Mouse (Mus musculus): ENCODE measurements around the gene Tspyl2. TPM values are rescaled to one million over a fixed set of nuclear protein-coding genes. Genes with fewer than 3 reads are reported as not detected.
A peak's percentile ranks its signal among the peaks of the same experiment; 100 is the strongest.
"Not testable (repeated sequence)": the region's sequence is repeated elsewhere in the genome, so short reads cannot be mapped to it uniquely, and the experiment has no call there.

The Tspyl2 gene
- polyA plus RNA-seq, 1 experiment from 2014 or later, result 33.4 TPM

GRCm38 (mm10) chrX:152327689-152328052, 14.6 kb downstream of the Tspyl2 start:
- WGBS, result 18% methylated on average over 8 of the region's 8 CpGs
- H3K4me1 ChIP-seq, result peaks cover 4% of the 10 kb centered on the region; the same call in 1 of the 2 replicates
- no peaks in the 10 kb centered on the region for H3K36me3 ChIP-seq (replicated peaks)
- no peaks in the 10 kb centered on the region for H3K9me3 ChIP-seq
- peak overlapping the region; percentile 51 for H3K27ac ChIP-seq (replicated peaks)
- no peak for DNase-seq (ENCODE audit: low spot score)
- peaks cover 98% of the 10 kb centered on the region for H3K27me3 ChIP-seq (replicated peaks; ENCODE audit: low read depth, poor library complexity, severe bottlenecking)
- H3K4me3 ChIP-seq, result peak overlapping the region; percentile 69

GRCm38 (mm10) chrX:152326996-152327688, 15.1 kb downstream of the Tspyl2 start, which contains the start of gene Kantr:
Gene Kantr (minus strand): TSS chrX:152327495.
- peaks cover 98% of the 10 kb centered on the region for H3K27me3 ChIP-seq (replicated peaks; ENCODE audit: low read depth, poor library complexity, severe bottlenecking)
- peaks cover 4% of the 10 kb centered on the region; the same call in 1 of the 2 replicates for H3K4me1 ChIP-seq
- peak; percentile 79 for DNase-seq (ENCODE audit: low spot score)
- WGBS, result 16% methylated on average over 29 of the region's 29 CpGs
- H3K4me3 ChIP-seq, result peak within 1 kb of the TSS; percentile 69
- peak within 1 kb of the TSS; percentile 86 for H3K27ac ChIP-seq (replicated peaks)
- no peaks in the 10 kb centered on the region for H3K9me3 ChIP-seq
- no peaks in the 10 kb centered on the region for H3K36me3 ChIP-seq (replicated peaks)

- no peaks in the 10 kb centered on the region for H3K9me3 ChIP-seq
- H3K4me3 ChIP-seq, result no peak overlapping the region
- H3K27ac ChIP-seq (replicated peaks), result no peak overlapping the region
- peaks cover 14% of the 10 kb centered on the region; the same call in 1 of the 2 replicates for H3K36me3 ChIP-seq (replicated peaks)
- peaks cover 4% of the 10 kb centered on the region; the same call in 1 of the 2 replicates for H3K4me1 ChIP-seq
- H3K27me3 ChIP-seq (replicated peaks; ENCODE audit: low read depth, poor library complexity, severe bottlenecking), result peaks cover 100% of the 10 kb centered on the region
- no peak for DNase-seq (ENCODE audit: low spot score)
- WGBS, result 94% methylated on average over 1 of the region's 1 CpGs
Measured at GRCm38 (mm10) chrX:152323584-152323983, 18.6 kb downstream of the Tspyl2 start.

- no peak for DNase-seq (ENCODE audit: low spot score)
- Histone ChIP-seq H3K36me3 (replicated peaks) (peaks cover 14% of the 10 kb centered on the region; the same call in 1 of the 2 replicates), H3K4me1 (peaks cover 4% of the 10 kb centered on the region; the same call in 1 of the 2 replicates), H3K27ac (replicated peaks) (no peak overlapping the region), H3K4me3 (no peak overlapping the region), H3K27me3 (replicated peaks; ENCODE audit: low read depth, poor library complexity, severe bottlenecking) (peaks cover 100% of the 10 kb centered on the region), H3K9me3 (no peaks in the 10 kb centered on the region)
- 66% methylated on average over 2 of the region's 2 CpGs for WGBS
Measured at GRCm38 (mm10) chrX:152322776-152323175, 19.4 kb downstream of the Tspyl2 start.

GRCm38 (mm10) chrX:152320535-152320934, 21.7 kb downstream of the Tspyl2 start:
- no peak for DNase-seq (ENCODE audit: low spot score)
- no peaks in the 10 kb centered on the region for H3K4me1 ChIP-seq
- H3K4me3 ChIP-seq, result no peak overlapping the region
- H3K36me3 ChIP-seq (replicated peaks), result peaks cover 20% of the 10 kb centered on the region
- peaks cover 95% of the 10 kb centered on the region for H3K27me3 ChIP-seq (replicated peaks; ENCODE audit: low read depth, poor library complexity, severe bottlenecking)
- H3K9me3 ChIP-seq, result no peaks in the 10 kb centered on the region
- WGBS, result 86% methylated on average over 4 of the region's 4 CpGs
- no peak overlapping the region for H3K27ac ChIP-seq (replicated peaks)

- DNase-seq (ENCODE audit: low spot score), result peak; percentile 13
- WGBS, result 79% methylated on average over 2 of the region's 2 CpGs
Measured at GRCm38 (mm10) chrX:152307942-152308341, 34.3 kb downstream of the Tspyl2 start.

GRCm38 (mm10) chrX:152307371-152307770, 34.9 kb downstream of the Tspyl2 start:
- H3K27me3 ChIP-seq (replicated peaks; ENCODE audit: low read depth, poor library complexity, severe bottlenecking), result peaks cover 60% of the 10 kb centered on the region
- no peak overlapping the region for H3K4me3 ChIP-seq
- no peaks in the 10 kb centered on the region for H3K9me3 ChIP-seq
- no peaks in the 10 kb centered on the region for H3K4me1 ChIP-seq
- H3K27ac ChIP-seq (replicated peaks), result no peak overlapping the region
- H3K36me3 ChIP-seq (replicated peaks), result 0 out of 2 replicates have a peak, but pooled peaks cover 6% of the 10 kb centered on the region
- no peak for DNase-seq (ENCODE audit: low spot score)

More at GRCm38 (mm10) chrX:152307942-152308341, 34.3 kb downstream of the Tspyl2 start:
- 0 out of 2 replicates have a peak, but pooled peaks cover 6% of the 10 kb centered on the region for H3K36me3 ChIP-seq (replicated peaks)
- H3K27me3 ChIP-seq (replicated peaks; ENCODE audit: low read depth, poor library complexity, severe bottlenecking), result peaks cover 55% of the 10 kb centered on the region
- H3K4me3 ChIP-seq, result no peak overlapping the region
- no peaks in the 10 kb centered on the region for H3K4me1 ChIP-seq
- H3K27ac ChIP-seq (replicated peaks), result no peak overlapping the region
- H3K9me3 ChIP-seq, result no peaks in the 10 kb centered on the region

- H3K27me3 ChIP-seq (replicated peaks; ENCODE audit: low read depth, poor library complexity, severe bottlenecking), result peaks cover 72% of the 10 kb centered on the region
- 80% methylated on average over 2 of the region's 2 CpGs for WGBS
- no peaks in the 10 kb centered on the region for H3K9me3 ChIP-seq
Measured at GRCm38 (mm10) chrX:152306224-152306623, 36.0 kb downstream of the Tspyl2 start.

GRCm38 (mm10) chrX:152287026-152287425, 55.2 kb downstream of the Tspyl2 start:
- H3K4me3 ChIP-seq, H3K9me3 ChIP-seq: not testable (repeated sequence)
- 60% methylated on average over 1 of the region's 1 CpGs for WGBS

More at GRCm38 (mm10) chrX:152306224-152306623, 36.0 kb downstream of the Tspyl2 start:
- no peak overlapping the region for H3K27ac ChIP-seq (replicated peaks)
- 0 out of 2 replicates have a peak, but pooled peaks cover 6% of the 10 kb centered on the region for H3K36me3 ChIP-seq (replicated peaks)
- no peaks in the 10 kb centered on the region for H3K4me1 ChIP-seq
- no peak for DNase-seq (ENCODE audit: low spot score)
- no peak overlapping the region for H3K4me3 ChIP-seq

More at GRCm38 (mm10) chrX:152287026-152287425, 55.2 kb downstream of the Tspyl2 start:
- H3K27me3 ChIP-seq (replicated peaks; ENCODE audit: low read depth, poor library complexity, severe bottlenecking), result peaks cover 15% of the 10 kb centered on the region; the same call in 1 of the 2 replicates
- not testable (repeated sequence) for DNase-seq (ENCODE audit: low spot score); H3K4me1 ChIP-seq; H3K36me3 ChIP-seq (replicated peaks); H3K27ac ChIP-seq (replicated peaks)

Other genes with a start within 250 kb of the Tspyl2 start
- 0.71 and 0.96 TPM in 2 replicates for gene Iqsec2, start 198.2 kb downstream of the Tspyl2 start, polyA plus RNA-seq (2016; fragmentation: Nextera tagmentation; extraction: Ambion mirVana)
- 71.4 and 75.2 TPM in 2 replicates for gene Kdm5c, start 109.4 kb downstream of the Tspyl2 start, polyA plus RNA-seq (2016; fragmentation: Nextera tagmentation; extraction: Ambion mirVana)
- 20.8 and 22.5 TPM in 2 replicates for gene Kantr, start 14.9 kb downstream of the Tspyl2 start, polyA plus RNA-seq (2016; fragmentation: Nextera tagmentation; extraction: Ambion mirVana)
- gene Gpr173, start 26.3 kb upstream of the Tspyl2 start, polyA plus RNA-seq (2016; fragmentation: Nextera tagmentation; extraction: Ambion mirVana), result 4.2 and 4.9 TPM in 2 replicates
- not detected in 2 replicates for gene Cldn34a, start 220.9 kb upstream of the Tspyl2 start, polyA plus RNA-seq (2016; fragmentation: Nextera tagmentation; extraction: Ambion mirVana)